Mouse (Mus musculus): Measurements from ENCODE around the gene Cap2. TPM values are rescaled to one million over a fixed set of nuclear protein-coding genes. Genes with fewer than 3 reads are reported as not detected.

The Cap2 gene
- polyA plus RNA-seq, 1 experiment, result not detected

GRCm38 (mm10) chr13:46652671-46653070 lies 151.0 kb downstream of the Cap2 start:
- Histone ChIP-seq H3K9me3 (ENCODE audit: control insufficient read depth, low read length) (no peaks in the 10 kb centered on the region), H3K4me3 (replicated peaks) (no peak overlapping the region), H3K36me3 (ENCODE audit: control insufficient read depth) (no peaks in the 10 kb centered on the region), H3K4me1 (ENCODE audit: control insufficient read depth) (no peaks in the 10 kb centered on the region), H3K27me3 (ENCODE audit: control insufficient read depth) (no peaks in the 10 kb centered on the region)
- TF ChIP-seq GATA1 (IDR thresholded peaks at IDR 0.05; ENCODE audit: low read length) (no peak), TAL1 (IDR thresholded peaks at IDR 0.05; ENCODE audit: low read length) (no peak)

- no peak overlapping the region for H3K4me3 ChIP-seq (replicated peaks)
- no peaks in the 10 kb centered on the region for H3K4me1 ChIP-seq (ENCODE audit: control insufficient read depth)
- no peaks in the 10 kb centered on the region for H3K9me3 ChIP-seq (ENCODE audit: control insufficient read depth, low read length)
- H3K27me3 ChIP-seq (ENCODE audit: control insufficient read depth), result no peaks in the 10 kb centered on the region
- H3K36me3 ChIP-seq (ENCODE audit: control insufficient read depth), result no peaks in the 10 kb centered on the region
- TF ChIP-seq TAL1 (IDR thresholded peaks at IDR 0.05; ENCODE audit: low read length) (no peak), GATA1 (IDR thresholded peaks at IDR 0.05; ENCODE audit: low read length) (no peak)
Measured at GRCm38 (mm10) chr13:46653671-46654070, 152.0 kb downstream of the Cap2 start.

DNA sequence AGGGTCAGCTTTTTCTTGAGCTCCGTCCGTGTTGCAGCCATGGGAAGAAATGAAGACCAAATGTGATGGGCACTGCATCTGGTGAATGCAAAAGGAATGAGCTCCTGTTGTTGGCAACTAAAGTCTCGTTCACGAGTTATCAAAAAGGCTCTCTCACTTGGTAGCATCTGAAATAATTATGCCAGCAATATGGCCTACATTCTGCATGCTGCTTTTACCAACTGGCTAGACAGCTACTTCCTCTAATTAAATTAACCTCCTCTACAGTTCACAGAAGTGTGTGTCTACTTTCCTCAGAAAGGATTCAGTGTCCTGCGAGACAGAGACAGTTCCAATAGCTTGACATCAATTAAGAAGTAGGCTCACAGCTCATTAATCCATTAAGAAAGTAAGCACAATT lies 152.9 kb downstream of the Cap2 start:
- Histone ChIP-seq H3K4me1 (ENCODE audit: control insufficient read depth) (no peaks in the 10 kb centered on the region), H3K27me3 (ENCODE audit: control insufficient read depth) (no peaks in the 10 kb centered on the region), H3K4me3 (replicated peaks) (no peak overlapping the region), H3K9me3 (ENCODE audit: control insufficient read depth, low read length) (no peaks in the 10 kb centered on the region), H3K36me3 (ENCODE audit: control insufficient read depth) (no peaks in the 10 kb centered on the region)
- TF ChIP-seq TAL1 (IDR thresholded peaks at IDR 0.05; ENCODE audit: low read length) (no peak), GATA1 (IDR thresholded peaks at IDR 0.05; ENCODE audit: low read length) (no peak)

- H3K36me3 ChIP-seq (ENCODE audit: control insufficient read depth), result no peaks in the 10 kb centered on the region
- TF ChIP-seq TAL1 (IDR thresholded peaks at IDR 0.05; ENCODE audit: low read length), result no peak
- TF ChIP-seq GATA1 (IDR thresholded peaks at IDR 0.05; ENCODE audit: low read length), result no peak
Measured at GRCm38 (mm10) chr13:46659211-46659610, 157.6 kb downstream of the Cap2 start.

DNA sequence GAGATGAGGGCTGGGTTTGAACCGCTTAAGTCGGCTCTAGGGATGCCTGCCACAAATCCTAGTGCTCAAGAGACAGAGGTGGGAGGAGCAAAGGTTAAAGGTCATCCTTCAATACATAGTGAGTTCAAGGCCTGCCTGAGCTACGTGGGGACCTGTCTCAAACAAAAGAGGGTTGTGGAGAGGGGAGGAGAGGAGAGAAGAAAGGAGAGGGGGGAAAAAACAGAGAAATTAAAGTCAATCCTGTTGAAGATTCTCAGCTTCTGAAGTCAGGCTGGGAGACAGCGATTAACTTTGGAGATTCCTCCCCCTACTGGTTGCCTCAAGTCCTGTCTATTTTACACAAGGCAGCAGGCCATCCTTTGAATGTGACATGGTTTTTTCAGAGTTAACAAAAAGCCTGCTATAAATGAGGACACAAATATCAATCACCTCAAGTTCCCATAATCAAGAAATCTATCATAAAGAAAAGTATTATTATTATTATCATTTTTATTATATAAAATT lies 161.9 kb downstream of the Cap2 start:
- Histone ChIP-seq H3K36me3 (ENCODE audit: control insufficient read depth) (no peaks in the 10 kb centered on the region), H3K27me3 (ENCODE audit: control insufficient read depth) (peaks cover 18% of the 10 kb centered on the region), H3K4me3 (replicated peaks) (no peak overlapping the region), H3K9me3 (ENCODE audit: control insufficient read depth, low read length) (no peaks in the 10 kb centered on the region), H3K4me1 (ENCODE audit: control insufficient read depth) (peaks cover 3% of the 10 kb centered on the region)
- no peak for TF ChIP-seq TAL1 (IDR thresholded peaks at IDR 0.05; ENCODE audit: low read length)
- no peak for TF ChIP-seq GATA1 (IDR thresholded peaks at IDR 0.05; ENCODE audit: low read length)

More at GRCm38 (mm10) chr13:46659211-46659610, 157.6 kb downstream of the Cap2 start:
- H3K27me3 ChIP-seq (ENCODE audit: control insufficient read depth), result no peaks in the 10 kb centered on the region
- no peak overlapping the region for H3K4me3 ChIP-seq (replicated peaks)
- H3K4me1 ChIP-seq (ENCODE audit: control insufficient read depth), result no peaks in the 10 kb centered on the region
- H3K9me3 ChIP-seq (ENCODE audit: control insufficient read depth, low read length), result no peaks in the 10 kb centered on the region

DNA sequence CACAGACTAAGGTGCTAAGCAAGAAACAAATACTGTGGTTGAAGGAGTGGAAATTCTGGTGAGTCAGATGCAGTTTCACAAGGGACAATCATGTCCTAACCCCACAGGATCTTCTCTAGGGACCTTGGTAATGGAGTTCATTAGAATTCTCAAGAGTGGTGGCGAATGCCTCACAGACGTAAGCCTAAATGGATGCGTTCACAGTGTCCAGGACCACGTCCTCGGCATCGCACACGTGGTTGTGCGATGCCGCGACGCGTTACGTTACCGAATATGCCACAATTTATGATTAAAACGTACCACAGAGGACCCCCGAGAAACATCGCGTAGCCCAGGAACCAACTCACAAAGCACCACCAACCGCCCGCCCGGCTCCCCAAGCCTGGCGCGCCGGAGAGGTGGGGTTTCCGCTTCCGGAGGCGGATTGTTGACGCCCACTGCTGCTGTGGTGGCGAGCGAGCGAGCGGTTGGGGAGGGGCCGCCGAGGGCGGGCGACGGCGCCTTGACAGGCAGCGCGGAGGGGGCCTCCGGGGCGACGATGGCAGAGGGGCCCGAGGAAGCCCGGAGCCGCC lies 167.5 kb downstream of the Cap2 start, which contains the start of gene Fam8a1:
Fam8a1 (plus strand) TSS at position 475 of the 572 bp plus-strand sequence.
- peaks cover 22% of the 10 kb centered on the region for H3K4me1 ChIP-seq (ENCODE audit: control insufficient read depth)
- H3K4me3 ChIP-seq (replicated peaks), result peak within 1 kb of the TSS; percentile 97
- H3K27me3 ChIP-seq (ENCODE audit: control insufficient read depth), result peaks cover 18% of the 10 kb centered on the region
- no peak for TF ChIP-seq GATA1 (IDR thresholded peaks at IDR 0.05; ENCODE audit: low read length)
- TF ChIP-seq TAL1 (IDR thresholded peaks at IDR 0.05; ENCODE audit: low read length), result no peak
- peaks cover 34% of the 10 kb centered on the region for H3K36me3 ChIP-seq (ENCODE audit: control insufficient read depth)
- no peaks in the 10 kb centered on the region for H3K9me3 ChIP-seq (ENCODE audit: control insufficient read depth, low read length)

GRCm38 (mm10) chr13:46669620-46670271 lies 168.1 kb downstream of the Cap2 start:
- TF ChIP-seq TAL1 (IDR thresholded peaks at IDR 0.05; ENCODE audit: low read length), result no peak
- no peak for TF ChIP-seq GATA1 (IDR thresholded peaks at IDR 0.05; ENCODE audit: low read length)
- Histone ChIP-seq H3K4me3 (replicated peaks) (peak overlapping the region; percentile 97), H3K36me3 (ENCODE audit: control insufficient read depth) (peaks cover 40% of the 10 kb centered on the region), H3K9me3 (ENCODE audit: control insufficient read depth, low read length) (no peaks in the 10 kb centered on the region), H3K4me1 (ENCODE audit: control insufficient read depth) (peaks cover 22% of the 10 kb centered on the region), H3K27me3 (ENCODE audit: control insufficient read depth) (peaks cover 17% of the 10 kb centered on the region)

DNA sequence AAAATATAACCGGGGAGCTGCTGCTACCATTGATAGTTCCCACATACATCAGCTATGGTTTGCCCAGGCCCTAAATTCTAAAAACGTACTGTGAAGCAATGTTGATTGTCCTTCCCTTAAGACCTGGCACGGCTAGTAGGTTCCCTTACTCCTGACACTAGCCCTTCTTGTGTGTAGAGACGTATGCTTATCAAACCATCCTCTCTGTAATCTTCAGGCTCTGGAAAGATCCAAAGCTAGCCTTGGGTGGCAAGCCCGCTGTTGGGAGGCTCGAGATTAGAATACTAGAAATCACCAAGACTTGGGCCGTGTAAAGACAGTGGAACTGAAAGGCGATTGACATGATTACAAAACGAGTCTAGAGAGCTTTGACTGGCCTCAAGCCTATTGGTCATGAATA lies 168.9 kb downstream of the Cap2 start:
- Histone ChIP-seq H3K9me3 (ENCODE audit: control insufficient read depth, low read length) (no peaks in the 10 kb centered on the region), H3K4me1 (ENCODE audit: control insufficient read depth) (peaks cover 22% of the 10 kb centered on the region), H3K4me3 (replicated peaks) (peak overlapping the region; percentile 97), H3K36me3 (ENCODE audit: control insufficient read depth) (peaks cover 48% of the 10 kb centered on the region), H3K27me3 (ENCODE audit: control insufficient read depth) (peaks cover 16% of the 10 kb centered on the region)
- TF ChIP-seq TAL1 (IDR thresholded peaks at IDR 0.05; ENCODE audit: low read length) (no peak), GATA1 (IDR thresholded peaks at IDR 0.05; ENCODE audit: low read length) (no peak)

- Histone ChIP-seq H3K4me1 (ENCODE audit: control insufficient read depth) (peaks cover 13% of the 10 kb centered on the region), H3K4me3 (replicated peaks) (no peak overlapping the region)
Measured at GRCm38 (mm10) chr13:46674601-46675000, 173.0 kb downstream of the Cap2 start.

More at GRCm38 (mm10) chr13:46674601-46675000, 173.0 kb downstream of the Cap2 start:
- Histone ChIP-seq H3K36me3 (ENCODE audit: control insufficient read depth) (peaks cover 84% of the 10 kb centered on the region), H3K27me3 (ENCODE audit: control insufficient read depth) (no peaks in the 10 kb centered on the region), H3K9me3 (ENCODE audit: control insufficient read depth, low read length) (no peaks in the 10 kb centered on the region)
- TF ChIP-seq GATA1 (IDR thresholded peaks at IDR 0.05; ENCODE audit: low read length), result no peak
- no peak for TF ChIP-seq TAL1 (IDR thresholded peaks at IDR 0.05; ENCODE audit: low read length)

Measured in erythroblast, embryonic 14.5 days (primary cell).